Mouse (Mus musculus) intestine, postnatal 0 days (tissue): ENCODE measurements at regions not wholly inside any gene's neighbourhood (a gene's known extent, or its start where the extent isn't known, plus 50 kb on each side); places are given as distances from the start of the nearest gene placed in this dataset.

ENCODE experiments used
- ATAC-seq: fragments of 200-750 bp; cut with Nextera tagmentation; 2 replicates; pipeline ENCODE4 v1.8.0; 2017; ENCODE audit warnings: mild to moderate bottlenecking, moderate TSS enrichment, moderate library complexity
- H3K27ac ChIP-seq: fragments of 300-500 bp; sonication (generic); 2 replicates; pipeline ENCODE4 v1.5.1; 2014; ENCODE audit warnings: mild to moderate bottlenecking, low read depth, low read length, moderate library complexity
- H3K27me3 ChIP-seq: fragments of 300-500 bp; sonication (generic); replicated peaks from 2 replicates; pipeline ENCODE4 v1.6.1; 2014; ENCODE audit warnings: low read length, mixed read lengths; ENCODE audit not compliant: control insufficient read depth, insufficient read depth
- H3K36me3 ChIP-seq: fragments of 300-500 bp; sonication (generic); 2 replicates; pipeline ENCODE4 v1.6.1; 2014; ENCODE audit warnings: mild to moderate bottlenecking, moderate library complexity; ENCODE audit not compliant: control insufficient read depth, insufficient read depth
- H3K4me1 ChIP-seq: fragments of 300-500 bp; sonication (generic); replicated peaks from 2 replicates; pipeline ENCODE4 v1.6.1; 2014; ENCODE audit warnings: antibody characterized with exemption, low read length, mixed read lengths; ENCODE audit not compliant: control insufficient read depth, insufficient read depth
- H3K4me2 ChIP-seq: fragments of 300-500 bp; sonication (generic); replicated peaks from 2 replicates; pipeline ENCODE4 v1.6.1; 2014; ENCODE audit warnings: low read depth, mild to moderate bottlenecking, moderate library complexity
- H3K4me3 ChIP-seq: fragments of 300-500 bp; sonication (generic); 2 replicates; pipeline ENCODE4 v1.5.1; 2014; ENCODE audit warnings: low read depth, low read length
- H3K9ac ChIP-seq: fragments of 300-500 bp; sonication (generic); 2 replicates; pipeline ENCODE4 v1.6.1; 2014; ENCODE audit warnings: mild to moderate bottlenecking, low read depth, low read length
- H3K9me3 ChIP-seq: fragments of 300-500 bp; sonication (generic); 2 replicates; pipeline ENCODE4 v1.6.1; 2016; ENCODE audit warnings: mixed run types; ENCODE audit not compliant: control insufficient read depth
- CTCF ChIP-seq: sonication (generic); IDR thresholded peaks from 2 replicates; pipeline ENCODE4 v1.5.1; 2016; ENCODE audit warnings: low read depth, mild to moderate bottlenecking, control low read depth, antibody characterized with exemption, moderate library complexity
- WGBS: fragments of 180-500 bp; shearing (Covaris S2); extraction: QIAGEN DNeasy Blood & Tissue Kit; methylation state at CpG from one replicate; pipeline ENCODE4 v1.1.7; 2014; 5-methylcytosine and 5-hydroxymethylcytosine counted together

DNA sequence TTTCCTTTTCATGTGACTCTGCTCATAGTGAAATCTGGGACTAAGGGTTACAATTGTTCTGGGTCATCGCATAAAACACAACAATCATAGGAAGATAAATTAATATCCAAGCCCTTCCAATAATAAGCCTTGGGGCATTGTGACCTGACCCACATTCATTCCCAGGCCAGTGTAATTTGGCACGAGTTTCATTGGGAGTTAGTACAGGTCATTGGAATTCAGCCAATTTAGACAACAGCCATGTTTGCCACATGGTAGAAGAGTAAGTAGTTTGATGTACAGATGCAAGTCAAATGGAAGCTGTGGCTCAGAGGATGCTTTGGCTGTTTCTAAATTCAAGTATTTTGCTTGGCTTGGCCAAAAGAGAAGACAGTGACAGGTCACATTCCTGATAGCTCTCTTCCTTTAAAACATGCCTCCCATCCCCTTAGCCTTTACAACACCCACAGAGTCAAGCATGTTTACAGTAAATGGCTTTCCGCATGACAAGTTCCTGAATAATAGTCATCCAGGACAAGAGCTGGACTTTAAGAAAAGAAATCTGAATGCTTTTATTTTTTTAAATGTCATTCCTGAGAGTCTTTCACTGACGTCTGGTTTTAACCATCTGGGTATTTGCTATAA, 355.5 kb upstream of the Lcorl start:
- Histone ChIP-seq H3K9me3 (no peaks in the 10 kb centered on the region), H3K36me3 (no peaks in the 10 kb centered on the region), H3K4me2 (no peak overlapping the region), H3K9ac (no peak overlapping the region), H3K27me3 (no peaks in the 10 kb centered on the region), H3K4me3 (no peak overlapping the region), H3K27ac (no peak overlapping the region), H3K4me1 (no peaks in the 10 kb centered on the region)
- WGBS, result 57% methylated on average over 4 of the region's 4 CpGs
- ATAC-seq, result no peak
- TF ChIP-seq CTCF, result no peak

- no peaks in the 10 kb centered on the region for H3K36me3 ChIP-seq
- H3K4me2 ChIP-seq, result no peak overlapping the region
- TF ChIP-seq CTCF, result no peak
- H3K27ac ChIP-seq, result no peak overlapping the region
- no peak overlapping the region for H3K4me3 ChIP-seq
- no peak overlapping the region for H3K9ac ChIP-seq
- no peaks in the 10 kb centered on the region for H3K27me3 ChIP-seq
- no peaks in the 10 kb centered on the region for H3K9me3 ChIP-seq
- no peak for ATAC-seq
- H3K4me1 ChIP-seq, result no peaks in the 10 kb centered on the region
- WGBS, result 39% methylated on average over 2 of the region's 2 CpGs
Measured at GRCm38 (mm10) chr5:46209076-46209475, 351.7 kb upstream of the Lcorl start.

DNA sequence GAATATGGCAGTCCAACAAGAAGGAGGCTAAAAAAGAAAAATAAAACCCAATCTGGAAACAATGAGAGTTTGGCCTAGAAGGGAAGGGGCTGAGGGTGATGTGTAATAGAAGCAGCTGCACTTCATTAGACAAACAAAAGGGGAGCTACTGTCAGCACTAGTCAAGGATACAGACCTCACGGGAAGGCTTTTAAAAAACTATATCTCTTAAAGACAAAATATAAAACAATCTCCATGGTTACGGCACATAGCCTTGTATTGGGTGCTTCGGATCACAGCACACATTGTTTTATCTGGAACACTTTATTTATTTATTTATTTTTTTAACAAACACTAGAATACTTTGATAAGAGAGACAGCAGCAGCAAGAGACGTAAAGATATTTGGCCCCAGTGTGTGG, 346.3 kb upstream of the Lcorl start:
- H3K27me3 ChIP-seq, result no peaks in the 10 kb centered on the region
- H3K27ac ChIP-seq, result no peak overlapping the region
- H3K9me3 ChIP-seq, result no peaks in the 10 kb centered on the region
- no peak overlapping the region for H3K4me3 ChIP-seq
- ATAC-seq, result no peak
- H3K36me3 ChIP-seq, result no peaks in the 10 kb centered on the region
- H3K4me1 ChIP-seq, result no peaks in the 10 kb centered on the region
- WGBS, result 78% methylated on average over 4 of the region's 4 CpGs
- H3K9ac ChIP-seq, result no peak overlapping the region
- H3K4me2 ChIP-seq, result no peak overlapping the region
- TF ChIP-seq CTCF, result no peak

- Histone ChIP-seq H3K27ac (no peak overlapping the region), H3K4me3 (no peak overlapping the region), H3K36me3 (no peaks in the 10 kb centered on the region), H3K4me1 (no peaks in the 10 kb centered on the region), H3K4me2 (no peak overlapping the region), H3K27me3 (no peaks in the 10 kb centered on the region), H3K9me3 (no peaks in the 10 kb centered on the region), H3K9ac (no peak overlapping the region)
- TF ChIP-seq CTCF, result no peak
- WGBS, result 80% methylated on average over 2 of the region's 2 CpGs
- no peak for ATAC-seq
Measured at GRCm38 (mm10) chr5:46202457-46202772, 345.0 kb upstream of the Lcorl start.

DNA sequence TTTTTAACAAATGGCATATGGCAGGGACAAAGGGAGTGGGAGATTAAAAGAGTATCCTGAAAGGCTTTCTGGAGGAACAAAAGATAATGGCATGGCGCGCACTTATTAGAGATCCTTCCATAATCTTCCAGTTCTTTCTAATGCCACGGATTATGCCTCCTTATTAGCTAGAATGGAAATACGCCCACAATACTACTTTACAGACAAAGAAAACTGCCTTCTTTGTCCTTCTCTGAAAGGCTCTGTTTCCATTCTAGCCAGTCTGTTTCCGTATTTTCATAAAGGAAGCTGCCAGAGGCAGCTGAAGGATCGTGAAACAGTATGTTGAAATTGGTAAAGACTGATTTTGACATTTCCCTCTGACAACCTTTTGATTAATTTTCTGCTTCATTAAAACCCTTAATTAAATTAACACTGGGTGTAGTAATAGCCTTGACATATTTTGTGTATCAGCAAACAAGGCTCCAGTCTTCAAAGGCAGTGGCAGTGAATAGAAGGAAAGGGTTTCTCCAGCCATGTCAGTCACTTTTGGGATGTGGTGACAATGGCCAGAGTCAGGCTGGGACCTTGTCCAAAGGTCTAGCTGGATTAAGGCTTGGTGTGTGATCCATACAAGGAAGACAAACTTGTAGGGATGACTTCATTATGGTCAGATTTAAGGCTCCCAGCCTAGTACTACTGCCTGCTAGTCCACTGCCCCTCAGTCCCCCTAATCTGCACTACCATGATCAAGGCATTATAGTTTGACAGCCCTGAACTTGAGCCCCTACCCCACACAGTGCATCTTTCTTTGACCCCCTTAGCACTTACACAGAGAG, 344.4 kb upstream of the Lcorl start:
- no peak for TF ChIP-seq CTCF
- Histone ChIP-seq H3K9ac (no peak overlapping the region), H3K27ac (no peak overlapping the region), H3K27me3 (no peaks in the 10 kb centered on the region), H3K36me3 (no peaks in the 10 kb centered on the region), H3K9me3 (no peaks in the 10 kb centered on the region), H3K4me1 (no peaks in the 10 kb centered on the region), H3K4me3 (no peak overlapping the region), H3K4me2 (no peak overlapping the region)
- WGBS, result 89% methylated on average over 6 of the region's 6 CpGs
- ATAC-seq, result no peak

DNA sequence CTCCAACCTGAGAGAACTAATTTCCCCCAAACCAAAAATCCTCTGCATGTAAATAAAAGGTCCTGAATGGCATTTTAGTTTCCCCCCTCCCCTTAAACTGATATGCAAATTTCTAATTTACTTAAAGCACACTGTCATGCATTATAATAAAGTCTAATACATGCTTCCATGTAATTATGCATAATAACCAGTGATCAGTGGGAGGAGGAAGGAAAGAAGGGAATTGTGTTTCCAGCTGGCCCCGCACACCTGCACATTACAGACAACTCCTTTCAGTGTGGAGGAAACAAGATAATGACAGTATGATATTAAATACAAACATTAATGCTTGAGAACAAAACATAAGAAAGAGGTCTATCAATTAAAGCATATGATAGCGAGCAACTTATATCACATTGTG, 329.5 kb upstream of the Lcorl start:
- WGBS, result 82% methylated on average over 2 of the region's 2 CpGs
- no peak overlapping the region for H3K4me2 ChIP-seq
- H3K27ac ChIP-seq, result no peak overlapping the region
- H3K4me1 ChIP-seq, result no peaks in the 10 kb centered on the region
- no peaks in the 10 kb centered on the region for H3K9me3 ChIP-seq
- no peak overlapping the region for H3K9ac ChIP-seq
- TF ChIP-seq CTCF, result no peak
- no peaks in the 10 kb centered on the region for H3K36me3 ChIP-seq
- no peak overlapping the region for H3K4me3 ChIP-seq
- no peak for ATAC-seq
- no peaks in the 10 kb centered on the region for H3K27me3 ChIP-seq
